Mouse (Mus musculus): ENCODE results near the gene Mybl2.
A peak's percentile ranks its signal among the peaks of the same experiment; 100 is the strongest.
"Not testable (repeated sequence)": the region's sequence is repeated elsewhere in the genome, so short reads cannot be mapped to it uniquely, and the experiment has no call there.

Gene Mybl2

GRCm38 (mm10) chr2:163054335-163054840, at the start of gene Mybl2:
Gene Mybl2, plus strand, starts transcription at chr2:163054687.
- DNase-seq (ENCODE audit: extremely low spot score): peak; percentile 93

GRCm38 (mm10) chr2:163007299-163007698, 47.2 kb upstream of the Mybl2 start:
- DNase-seq (ENCODE audit: extremely low spot score): no peak

GRCm38 (mm10) chr2:163016916-163017743, 37.4 kb upstream of the Mybl2 start, which contains the start of gene Ift52:
Gene Ift52, plus strand, starts transcription at chr2:163017354.
- DNase-seq (ENCODE audit: extremely low spot score): peak; percentile 92

- DNase-seq (ENCODE audit: extremely low spot score): no peak
Observed at GRCm38 (mm10) chr2:163031289-163031688, 23.2 kb upstream of the Mybl2 start.

GRCm38 (mm10) chr2:163031757-163032156, 22.7 kb upstream of the Mybl2 start:
- DNase-seq (ENCODE audit: extremely low spot score): no peak

GRCm38 (mm10) chr2:163032622-163033021, 21.9 kb upstream of the Mybl2 start:
- no peak for DNase-seq (ENCODE audit: extremely low spot score)

- DNase-seq (ENCODE audit: extremely low spot score): no peak
Observed at GRCm38 (mm10) chr2:163039940-163040339, 14.5 kb upstream of the Mybl2 start.

- DNase-seq (ENCODE audit: extremely low spot score): peak; percentile 61
Observed at GRCm38 (mm10) chr2:163048125-163048524, 6.4 kb upstream of the Mybl2 start.

- no peak for DNase-seq (ENCODE audit: extremely low spot score)
Observed at GRCm38 (mm10) chr2:163049116-163049515, 5.4 kb upstream of the Mybl2 start.

GRCm38 (mm10) chr2:163051691-163052090, 2.8 kb upstream of the Mybl2 start:
- no peak for DNase-seq (ENCODE audit: extremely low spot score)

GRCm38 (mm10) chr2:163052101-163052500, 2.4 kb upstream of the Mybl2 start:
- peak; percentile 16 for DNase-seq (ENCODE audit: extremely low spot score)

- DNase-seq (ENCODE audit: extremely low spot score): no peak
Observed at GRCm38 (mm10) chr2:163052826-163053225, 1.7 kb upstream of the Mybl2 start.

- peak; percentile 65 for DNase-seq (ENCODE audit: extremely low spot score)
Observed at GRCm38 (mm10) chr2:163054891-163055494, 506 bp downstream of the Mybl2 start.

GRCm38 (mm10) chr2:163055715-163056114, 1.2 kb downstream of the Mybl2 start:
- peak; percentile 11 for DNase-seq (ENCODE audit: extremely low spot score)

GRCm38 (mm10) chr2:163056584-163056983, 2.1 kb downstream of the Mybl2 start:
- no peak for DNase-seq (ENCODE audit: extremely low spot score)

- DNase-seq (ENCODE audit: extremely low spot score): not testable (repeated sequence)
Observed at GRCm38 (mm10) chr2:163058981-163059380, 4.5 kb downstream of the Mybl2 start.

- DNase-seq (ENCODE audit: extremely low spot score): no peak
Observed at GRCm38 (mm10) chr2:163060630-163061029, 6.1 kb downstream of the Mybl2 start.

GRCm38 (mm10) chr2:163061203-163062118, 7.0 kb downstream of the Mybl2 start:
- DNase-seq (ENCODE audit: extremely low spot score): no peak

GRCm38 (mm10) chr2:163062119-163062508, 7.6 kb downstream of the Mybl2 start:
- no peak for DNase-seq (ENCODE audit: extremely low spot score)

- no peak for DNase-seq (ENCODE audit: extremely low spot score)
Observed at GRCm38 (mm10) chr2:163066326-163066725, 11.8 kb downstream of the Mybl2 start.

- no peak for DNase-seq (ENCODE audit: extremely low spot score)
Observed at GRCm38 (mm10) chr2:163067233-163067632, 12.7 kb downstream of the Mybl2 start.

- DNase-seq (ENCODE audit: extremely low spot score): no peak
Observed at GRCm38 (mm10) chr2:163070213-163070612, 15.7 kb downstream of the Mybl2 start.

Measured in embryo, embryonic 9.5 days (tissue).